Mouse (Mus musculus) thymus, adult 2 months (tissue): ENCODE results near the gene Scrn2. TPM values are rescaled to one million over a fixed set of nuclear protein-coding genes. Genes with fewer than 3 reads are reported as not detected.
A peak's percentile ranks its signal among the peaks of the same experiment; 100 is the strongest.

Experiments used
- DNase-seq: peaks from one replicate; pipeline ENCODE4 v3.0.0; 2021
- H3K27ac ChIP-seq: fragments of 200-500 bp; 2 replicates; pipeline ENCODE4 v1.5.1; 2012; ENCODE audit warnings: low read length, control low read depth; ENCODE audit not compliant: control insufficient read depth, insufficient read depth
- H3K27me3 ChIP-seq: fragments of 200-500 bp; 2 replicates; pipeline ENCODE4 v1.6.1; 2012; ENCODE audit warnings: mild to moderate bottlenecking, low read length, moderate library complexity, mixed read lengths; ENCODE audit not compliant: control insufficient read depth, insufficient read depth
- H3K36me3 ChIP-seq: fragments of 200-500 bp; 2 replicates; pipeline ENCODE4 v1.6.1; 2012; ENCODE audit warnings: mild to moderate bottlenecking, low read length, moderate library complexity; ENCODE audit not compliant: control insufficient read depth, insufficient read depth
- H3K4me1 ChIP-seq: fragments of 200-500 bp; replicated peaks from 2 replicates; pipeline ENCODE4 v1.6.1; 2012; ENCODE audit warnings: low read length; ENCODE audit not compliant: control insufficient read depth, insufficient read depth
- H3K4me3 ChIP-seq: fragments of 200-500 bp; 2 replicates; pipeline ENCODE4 v1.5.1; 2012; ENCODE audit warnings: mild to moderate bottlenecking, low read length, control low read depth, moderate library complexity; ENCODE audit not compliant: control insufficient read depth, insufficient read depth
- CTCF ChIP-seq: fragments of 200-500 bp; IDR thresholded peaks from 2 replicates; pipeline ENCODE4 v1.5.1; 2012; ENCODE audit warnings: mild to moderate bottlenecking, control low read depth, low read length, moderate library complexity, borderline replicate concordance; ENCODE audit not compliant: control insufficient read depth, poor library complexity, insufficient read depth; ENCODE audit errors: extremely low read depth
- POLR2A ChIP-seq: fragments of 200-500 bp; IDR thresholded peaks from 2 replicates; pipeline ENCODE4 v1.6.1; 2012; ENCODE audit warnings: mild to moderate bottlenecking, low read length, control low read depth, moderate library complexity; ENCODE audit not compliant: control insufficient read depth, poor library complexity, insufficient read depth; ENCODE audit errors: extremely low read depth
- WGBS: fragments of 180-500 bp; shearing (Covaris S2); methylation state at CpG from one replicate; pipeline ENCODE4 v1.1.7; 2018; 5-methylcytosine and 5-hydroxymethylcytosine counted together
- polyA plus RNA-seq: library from polyadenylated mRNA; depleted of rRNA; stranded (reverse); fragments of >200 nt; gene quantifications from 2 replicates; pipeline ENCODE4 v1.2.3, GENCODE M21; 2012; rRNA removed

Scrn2 gene
- 18.6 and 20.5 TPM in 2 replicates for polyA plus RNA-seq

DNA sequence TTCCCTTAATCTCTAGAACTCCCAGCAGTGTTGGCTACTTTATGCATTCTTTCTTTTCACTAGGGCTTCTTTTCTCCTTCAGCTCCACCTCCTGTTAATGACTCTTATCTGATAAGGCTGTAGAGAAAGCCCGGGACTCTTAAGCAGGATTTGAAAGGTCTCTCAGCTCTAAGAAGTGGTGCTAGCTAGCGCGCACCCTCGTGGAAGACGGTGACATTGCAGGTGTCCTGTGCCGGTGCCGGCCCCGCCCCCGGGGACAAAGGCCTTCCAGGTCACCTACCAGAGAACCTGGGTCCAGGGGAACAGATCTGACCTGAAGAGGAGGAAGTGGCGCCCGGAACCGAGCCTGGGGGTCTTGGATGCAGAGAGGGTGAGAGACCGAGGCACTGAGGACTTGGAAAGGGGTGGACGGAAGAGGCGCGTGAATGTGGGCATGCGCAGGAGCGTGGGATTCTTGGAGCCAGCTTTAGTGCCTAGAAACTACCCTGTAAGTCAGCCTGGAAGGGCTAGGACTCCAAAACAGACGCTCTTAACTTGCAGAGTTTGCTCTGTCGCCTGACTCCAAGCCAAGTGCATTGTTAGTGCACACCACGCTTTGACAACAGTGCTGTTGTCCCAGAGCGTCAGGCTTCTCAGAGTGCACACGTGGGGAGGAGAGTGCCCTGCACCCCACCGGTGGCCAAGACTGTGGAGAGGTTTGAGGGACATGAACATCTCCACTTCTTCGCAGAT is at the start of gene Scrn2:
TSS of gene Scrn2 (plus strand) at position 253 of the 732 bp plus-strand sequence.
- DNase-seq: peak; percentile 81
- Histone ChIP-seq H3K36me3 (no peaks in the 10 kb centered on the region), H3K27ac (no peak within 1 kb of the TSS), H3K4me3 (peak within 1 kb of the TSS; percentile 65), H3K27me3 (no peaks in the 10 kb centered on the region), H3K4me1 (peaks cover 14% of the 10 kb centered on the region)
- TF ChIP-seq POLR2A (no peak), CTCF (peak; percentile 95)
- WGBS: under 1% methylated on average over 25 of the region's 25 CpGs

DNA sequence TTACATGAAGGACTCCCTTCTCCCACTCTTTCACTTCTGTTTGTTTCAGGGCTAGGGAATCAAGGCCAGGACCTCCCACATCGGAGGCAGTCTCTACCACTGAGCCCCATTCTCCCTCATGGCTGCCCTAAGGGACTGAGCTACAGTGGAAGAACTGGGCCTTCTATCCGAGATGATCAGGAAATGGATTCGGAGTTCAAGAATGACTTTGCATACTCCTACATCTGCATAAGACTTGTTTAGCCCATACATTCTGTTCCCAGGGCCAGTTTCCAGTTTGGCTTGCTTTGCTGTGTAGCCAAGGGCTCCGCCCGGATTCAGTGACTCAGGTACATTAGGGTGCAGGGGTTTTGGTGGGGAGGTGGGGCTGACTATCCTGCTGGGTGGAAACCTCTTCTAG is 49.7 kb upstream of the Scrn2 start:
- 95% methylated on average over 5 of the region's 5 CpGs for WGBS
- Histone ChIP-seq H3K4me3 (no peak overlapping the region), H3K36me3 (no peaks in the 10 kb centered on the region), H3K27me3 (no peaks in the 10 kb centered on the region), H3K4me1 (peaks cover 23% of the 10 kb centered on the region), H3K27ac (no peak overlapping the region)
- TF ChIP-seq CTCF (no peak), POLR2A (no peak)
- DNase-seq: no peak

DNA sequence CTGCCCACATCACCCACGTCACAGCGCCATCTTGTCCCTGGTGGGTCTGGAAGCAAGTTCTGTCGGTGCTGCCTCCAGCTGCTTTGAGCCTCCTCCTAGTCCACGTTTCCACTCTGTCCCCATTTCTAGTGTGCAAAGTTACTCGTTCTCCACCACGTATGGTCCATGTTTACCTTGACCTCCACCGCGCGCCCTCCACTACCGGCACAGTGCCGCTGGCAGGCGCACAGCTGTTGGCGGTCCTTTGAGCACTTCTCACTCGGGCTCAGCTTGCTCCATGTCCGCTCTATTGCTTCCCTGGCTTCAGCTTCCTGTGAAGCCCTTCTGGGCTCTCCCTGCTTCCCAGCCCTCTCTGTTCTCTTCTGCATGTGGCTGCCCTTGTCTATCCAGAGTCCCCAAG is 48.3 kb upstream of the Scrn2 start:
- Histone ChIP-seq H3K27ac (no peak overlapping the region), H3K4me1 (peaks cover 31% of the 10 kb centered on the region), H3K4me3 (no peak overlapping the region), H3K27me3 (no peaks in the 10 kb centered on the region), H3K36me3 (no peaks in the 10 kb centered on the region)
- TF ChIP-seq POLR2A: no peak
- TF ChIP-seq CTCF: no peak
- 89% methylated on average over 15 of the region's 15 CpGs for WGBS
- DNase-seq: no peak

DNA sequence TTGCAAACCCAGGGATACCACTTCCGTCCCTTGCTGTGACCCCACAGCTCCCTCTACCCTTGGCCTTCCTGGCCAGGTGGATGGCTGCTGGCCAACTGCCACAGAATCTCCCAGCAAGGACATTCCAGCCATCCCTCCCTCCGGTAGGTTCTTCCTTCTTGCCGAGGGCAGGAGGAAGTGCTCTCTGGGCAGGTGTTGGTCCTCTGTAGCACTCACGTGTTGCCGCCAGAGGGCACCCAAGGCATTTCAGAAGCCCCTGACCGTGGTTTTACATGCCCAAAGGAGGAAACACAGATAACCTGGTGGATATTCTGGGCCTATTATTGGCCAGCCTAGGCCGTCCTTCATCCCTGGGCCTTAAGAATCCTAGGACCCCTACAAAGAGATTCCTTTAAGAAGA is 47.4 kb upstream of the Scrn2 start:
- no peaks in the 10 kb centered on the region for H3K27me3 ChIP-seq
- 4% methylated on average over 7 of the region's 7 CpGs for WGBS
- no peak overlapping the region for H3K27ac ChIP-seq
- peak; percentile 87 for DNase-seq
- H3K4me3 ChIP-seq: no peak overlapping the region
- peaks cover 40% of the 10 kb centered on the region for H3K4me1 ChIP-seq
- H3K36me3 ChIP-seq: no peaks in the 10 kb centered on the region
- peak; percentile 81 for TF ChIP-seq CTCF
- no peak for TF ChIP-seq POLR2A

DNA sequence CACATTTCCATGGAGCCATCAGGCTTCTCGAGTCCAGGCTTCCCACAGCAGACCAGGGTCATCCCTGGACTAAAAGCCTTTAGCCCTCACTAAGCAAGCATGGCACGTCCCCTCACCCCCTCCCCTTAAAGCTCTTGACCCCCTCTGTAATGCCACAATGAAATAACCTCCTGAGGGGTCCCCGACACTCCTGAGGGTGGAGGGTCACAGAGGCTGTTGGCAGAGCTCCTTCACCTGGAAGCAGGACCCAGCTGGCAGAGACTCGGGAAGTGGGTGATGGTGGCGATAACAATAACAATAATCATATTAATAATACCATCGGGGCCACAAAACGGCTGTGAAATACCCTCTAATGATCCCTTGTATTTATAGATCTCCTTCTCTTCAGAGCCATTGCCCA is 46.9 kb upstream of the Scrn2 start, which contains the start of gene Sp2:
TSS of gene Sp2 (minus strand) at position 101 of the 400 bp plus-strand sequence.
- TF ChIP-seq POLR2A: no peak
- TF ChIP-seq CTCF: no peak
- Histone ChIP-seq H3K4me1 (peaks cover 43% of the 10 kb centered on the region), H3K36me3 (no peaks in the 10 kb centered on the region), H3K4me3 (no peak within 1 kb of the TSS), H3K27me3 (no peaks in the 10 kb centered on the region), H3K27ac (no peak within 1 kb of the TSS)
- no peak for DNase-seq
- WGBS: 86% methylated on average over 7 of the region's 7 CpGs

DNA sequence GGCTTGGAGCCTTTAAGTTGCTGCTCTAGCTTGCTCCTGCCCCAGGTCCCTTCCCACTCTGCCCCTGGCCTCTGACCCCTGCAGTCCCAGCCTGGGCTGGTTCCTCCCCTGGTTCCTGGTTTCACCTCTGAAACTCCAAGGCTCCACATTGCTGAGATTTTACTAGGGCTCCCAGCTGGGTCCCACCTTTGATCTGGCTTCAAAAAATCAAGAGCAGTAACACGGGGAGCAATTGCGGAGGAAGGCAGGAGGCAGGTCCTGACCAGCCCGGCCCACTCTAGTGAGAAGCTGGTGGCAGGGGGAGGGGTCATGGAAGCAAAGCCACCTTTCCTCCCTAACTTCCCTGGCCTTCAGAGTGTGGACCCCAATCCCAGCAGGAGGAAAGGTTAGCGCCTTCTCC is 44.8 kb upstream of the Scrn2 start:
- Histone ChIP-seq H3K4me3 (no peak overlapping the region), H3K27ac (no peak overlapping the region), H3K36me3 (no peaks in the 10 kb centered on the region), H3K4me1 (peaks cover 42% of the 10 kb centered on the region), H3K27me3 (no peaks in the 10 kb centered on the region)
- whole genome bisulfite sequencing: 72% methylated on average over 4 of the region's 4 CpGs
- TF ChIP-seq CTCF: no peak
- TF ChIP-seq POLR2A: no peak
- DNase-seq: no peak

DNA sequence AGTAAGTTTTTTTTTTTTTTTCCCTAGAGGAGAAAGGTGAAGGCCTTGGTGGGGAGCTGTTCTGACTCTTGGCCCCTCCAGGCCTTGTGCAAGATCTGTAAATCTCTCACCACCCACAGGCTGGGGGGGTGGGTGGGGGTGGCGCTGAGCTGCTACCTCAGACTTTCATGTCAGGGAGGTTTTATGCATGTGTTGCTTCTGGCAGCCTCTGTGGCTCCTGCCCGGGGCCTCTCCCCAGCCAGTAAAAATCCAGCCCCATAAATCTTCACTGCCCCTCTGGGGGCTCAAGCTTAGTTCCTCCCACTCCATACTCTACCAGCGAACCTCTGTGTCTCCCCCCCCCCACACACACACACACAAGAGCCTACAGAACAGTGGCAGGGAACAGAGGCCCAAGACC is 43.3 kb upstream of the Scrn2 start:
- DNase-seq: no peak
- Histone ChIP-seq H3K4me1 (peaks cover 46% of the 10 kb centered on the region), H3K4me3 (no peak overlapping the region), H3K27ac (peak overlapping the region; percentile 71), H3K27me3 (no peaks in the 10 kb centered on the region), H3K36me3 (no peaks in the 10 kb centered on the region)
- TF ChIP-seq POLR2A (no peak), CTCF (no peak)
- WGBS: 38% methylated on average over 3 of the region's 3 CpGs
